Mouse (Mus musculus) erythroblast, embryonic 14.5 days (primary cell): ENCODE data around the gene Smim12.

Source experiments
- GATA1 ChIP-seq: IDR thresholded peaks from 2 replicates; pipeline ENCODE4 v1.6.1; 2012; ENCODE audit warnings: low read length, inconsistent platforms, mixed read lengths
- TAL1 ChIP-seq: IDR thresholded peaks from 3 replicates; pipeline ENCODE4 v1.6.1; 2012; ENCODE audit warnings: low read length, inconsistent platforms, mixed read lengths

DNA sequence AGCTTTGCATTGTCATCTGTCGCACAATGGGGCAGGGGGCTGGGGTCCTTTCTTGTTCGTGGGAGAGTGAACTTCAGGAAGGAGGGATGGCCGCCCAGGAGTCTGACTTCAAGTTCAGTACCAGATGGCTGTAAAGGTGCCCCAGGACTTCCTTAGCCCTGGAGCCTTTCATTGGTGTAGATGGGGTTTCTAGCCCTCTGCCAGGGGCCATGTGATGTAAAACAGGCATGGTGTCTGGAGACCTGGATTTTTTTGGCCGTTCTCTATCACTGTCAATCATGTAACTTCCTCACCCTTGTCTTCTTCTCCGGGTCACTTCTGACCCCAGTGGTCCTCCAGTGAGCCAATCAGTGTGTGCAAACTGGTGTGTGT lies 20.6 kb downstream of the Smim12 start:
- TF ChIP-seq TAL1 (no peak), GATA1 (no peak)
